Mouse (Mus musculus): Measurements from ENCODE around the gene Dglucy.

The Dglucy gene

DNA sequence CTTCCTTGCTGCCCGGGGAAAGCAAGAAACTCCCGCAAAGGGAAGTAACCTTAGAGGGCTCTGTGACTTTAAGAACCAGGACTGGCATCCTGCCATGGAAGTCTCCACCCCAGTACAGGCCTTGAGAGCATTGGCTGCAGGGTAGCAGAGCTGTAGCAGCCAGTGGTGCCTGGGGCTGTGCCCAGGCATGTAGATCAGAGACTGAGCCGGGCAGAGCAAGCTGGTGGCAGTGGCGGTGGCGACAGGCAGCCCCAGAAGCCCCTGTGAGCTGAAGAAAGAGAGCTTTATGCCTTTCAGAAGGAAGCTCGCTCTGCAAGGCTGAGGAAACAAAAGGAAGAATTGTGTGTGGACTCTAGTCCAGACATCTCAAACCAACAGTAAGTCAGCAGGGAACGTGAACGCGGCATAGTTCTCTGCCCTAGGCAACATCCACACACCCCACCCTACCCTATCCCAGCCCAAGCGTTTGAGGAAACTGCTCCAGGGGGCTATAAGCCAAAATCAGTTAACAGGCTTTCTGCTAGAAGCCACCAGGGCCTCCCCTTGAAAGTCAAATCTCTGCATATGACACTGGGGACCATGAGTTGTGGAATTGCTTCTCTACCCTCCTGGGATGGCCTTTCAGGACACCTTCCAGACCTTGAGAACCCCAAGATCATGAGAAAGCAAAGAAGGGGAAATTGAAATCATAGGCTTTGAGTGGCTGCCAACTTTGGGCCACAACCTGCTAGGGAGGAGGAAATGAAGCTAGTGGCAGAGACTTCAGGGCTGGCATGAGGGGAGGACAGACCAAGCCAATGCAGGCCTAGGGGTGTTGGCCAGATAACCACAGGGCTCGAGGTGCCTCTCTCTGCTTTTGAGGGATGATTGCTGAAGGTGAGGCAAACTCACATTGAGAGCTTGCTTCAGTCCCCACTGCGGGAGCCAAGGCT, at the start of gene Dglucy:
Dglucy (plus strand) TSS at position 124 of the 932 bp plus-strand sequence.
- peak; percentile 42 to 76 for DNase-seq (ENCODE audit: low spot score in 2 of 2)

DNA sequence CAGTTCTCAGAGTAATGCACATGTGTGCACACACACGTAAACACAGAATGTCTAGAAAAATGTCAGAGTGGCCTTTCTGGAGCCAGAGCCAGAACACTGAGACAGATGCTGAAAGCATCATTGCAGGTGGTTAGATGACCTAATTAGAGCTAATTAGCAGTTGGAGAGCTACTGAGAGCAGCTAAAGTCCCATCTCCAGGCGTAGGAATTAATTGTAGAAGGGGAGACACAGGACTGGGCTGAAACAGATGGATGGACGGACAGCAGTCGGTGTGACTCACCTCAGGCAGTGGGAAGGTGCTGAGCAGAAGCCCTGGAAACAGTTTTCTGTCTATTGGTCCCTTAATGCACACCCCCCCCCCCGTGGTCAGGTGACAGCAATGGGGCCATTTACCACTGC, 43.7 kb upstream of the Dglucy start:
- DNase-seq (ENCODE audit: low spot score in 2 of 2) = no peak

DNA sequence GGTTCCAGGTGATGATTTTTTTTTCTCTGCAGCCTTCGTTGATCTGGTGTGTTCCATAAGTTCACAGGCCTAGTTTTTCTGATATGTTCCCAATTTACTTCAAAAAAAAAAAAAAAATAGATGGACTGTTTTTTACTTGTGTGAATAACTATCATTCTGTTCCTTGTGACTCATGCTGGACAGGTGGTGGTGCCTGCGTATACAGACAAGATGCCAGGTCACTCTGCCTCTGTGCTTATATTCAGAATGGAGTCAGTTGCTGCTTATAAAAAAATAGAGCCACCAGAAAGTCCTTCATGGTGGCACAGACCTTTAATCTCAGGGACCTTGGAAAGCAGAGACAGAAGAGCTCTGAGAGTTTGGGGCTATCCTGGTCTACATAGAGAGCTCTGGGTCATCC, 43.3 kb upstream of the Dglucy start:
- DNase-seq (ENCODE audit: low spot score in 2 of 2) = no peak

DNA sequence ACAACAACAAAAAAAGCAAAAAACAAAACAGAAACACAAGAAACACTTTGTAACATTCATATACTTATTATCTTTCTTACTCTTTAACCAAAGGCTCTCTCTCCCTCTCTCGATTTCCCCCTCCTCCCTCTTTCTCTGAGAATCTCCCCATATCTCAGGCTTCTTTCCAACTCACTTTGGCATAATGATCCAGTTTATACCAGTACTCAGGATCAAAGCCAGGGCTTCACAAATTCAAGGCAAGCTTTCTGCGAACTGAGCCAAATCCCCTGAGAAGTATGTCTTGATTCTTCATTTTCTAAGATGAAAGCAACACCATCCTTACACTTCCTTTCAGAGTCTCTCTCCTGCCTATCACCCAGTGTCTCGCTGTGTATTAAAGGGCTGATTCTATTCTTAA, 40.4 kb upstream of the Dglucy start:
- DNase-seq (ENCODE audit: low spot score in 2 of 2) = no peak

DNA sequence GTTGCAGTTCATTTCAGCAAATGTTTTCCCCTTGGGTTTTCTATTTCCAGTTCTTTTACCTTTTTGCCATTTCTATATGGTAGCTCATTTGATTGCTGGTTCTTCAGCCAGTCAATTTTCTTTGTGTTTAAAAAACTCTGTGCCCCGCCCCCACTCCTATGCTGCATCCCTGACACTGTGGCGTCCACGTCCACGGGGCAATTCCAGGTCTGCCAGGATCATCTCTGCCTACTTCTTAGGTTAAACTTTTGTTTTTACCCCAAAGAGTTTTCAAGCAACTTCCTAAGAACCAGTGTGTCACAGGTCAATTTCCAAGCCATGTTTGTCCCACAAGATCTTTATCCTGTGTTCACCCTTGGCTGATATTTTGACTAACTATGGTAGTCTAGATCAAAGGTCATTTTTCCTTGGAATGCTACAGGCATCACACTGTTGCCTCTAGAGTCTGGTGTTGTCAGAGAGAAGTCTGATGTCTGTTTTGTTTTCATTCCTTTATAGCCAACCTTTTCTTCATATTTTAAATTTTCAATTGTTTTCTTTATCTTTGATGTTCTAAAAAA, 39.8 kb upstream of the Dglucy start:
- no peak for DNase-seq (ENCODE audit: low spot score in 2 of 2)

DNA sequence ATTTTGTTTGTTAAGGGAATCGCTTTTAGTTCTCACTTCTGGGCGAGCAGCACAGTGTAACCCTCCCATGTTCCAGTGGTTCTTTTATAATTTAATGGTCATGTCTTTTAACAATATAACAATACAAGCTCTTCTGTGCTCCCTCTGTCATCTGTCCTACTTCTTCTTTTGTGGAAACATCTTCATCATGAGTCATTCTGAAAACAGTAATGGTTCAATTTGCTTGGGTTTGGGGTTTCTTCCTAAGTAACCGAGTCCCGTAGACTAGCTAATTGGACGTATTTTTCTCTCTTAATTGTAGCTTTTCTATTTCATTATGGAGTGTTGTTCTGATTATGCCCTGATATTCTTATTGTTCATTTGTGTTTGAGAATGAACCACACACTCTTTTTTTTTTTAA, 38.5 kb upstream of the Dglucy start:
- no peak for DNase-seq (ENCODE audit: low spot score in 2 of 2)

DNA sequence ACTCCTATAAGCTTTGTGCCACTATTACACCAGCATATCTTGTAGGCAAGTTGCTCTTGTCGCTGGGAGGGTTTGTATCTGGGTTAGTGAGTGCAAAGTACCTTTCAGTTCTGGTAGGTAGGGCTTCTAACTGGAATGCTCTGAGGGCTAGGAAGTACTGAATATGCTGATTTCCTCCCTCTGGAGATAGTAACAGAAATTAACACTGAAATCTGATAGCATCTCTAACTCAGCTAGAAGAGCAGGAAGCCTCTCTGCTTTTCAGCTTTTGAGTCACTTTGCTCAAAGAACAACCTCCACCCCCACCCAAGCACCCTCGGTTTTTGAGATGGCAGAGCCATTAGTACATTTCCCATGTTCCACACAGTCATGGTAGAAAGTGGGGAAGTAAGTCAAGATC, 36.4 kb upstream of the Dglucy start:
- DNase-seq (ENCODE audit: low spot score in 2 of 2) = no peak

DNA sequence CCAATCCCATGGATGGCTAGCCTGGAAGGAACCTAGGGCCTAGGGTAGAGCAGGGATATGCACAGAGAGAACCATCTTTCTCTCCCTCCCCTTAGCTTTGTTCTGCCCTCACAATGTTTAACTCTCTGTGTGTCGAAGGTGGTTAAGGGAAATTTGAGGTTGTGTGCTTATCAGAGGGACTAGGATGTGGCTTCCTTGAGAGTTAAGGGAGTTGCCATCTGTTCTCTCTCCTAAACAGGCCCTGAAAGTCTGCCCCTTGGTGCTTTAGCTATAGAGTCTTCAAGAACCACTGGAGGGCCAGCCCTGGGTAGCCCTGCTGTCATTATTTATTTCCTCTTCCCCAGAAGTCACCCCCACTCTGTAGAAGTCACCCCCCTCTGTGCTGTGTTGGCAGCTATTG, 25.9 kb upstream of the Dglucy start:
- DNase-seq (ENCODE audit: low spot score in 2 of 2) = no peak

DNA sequence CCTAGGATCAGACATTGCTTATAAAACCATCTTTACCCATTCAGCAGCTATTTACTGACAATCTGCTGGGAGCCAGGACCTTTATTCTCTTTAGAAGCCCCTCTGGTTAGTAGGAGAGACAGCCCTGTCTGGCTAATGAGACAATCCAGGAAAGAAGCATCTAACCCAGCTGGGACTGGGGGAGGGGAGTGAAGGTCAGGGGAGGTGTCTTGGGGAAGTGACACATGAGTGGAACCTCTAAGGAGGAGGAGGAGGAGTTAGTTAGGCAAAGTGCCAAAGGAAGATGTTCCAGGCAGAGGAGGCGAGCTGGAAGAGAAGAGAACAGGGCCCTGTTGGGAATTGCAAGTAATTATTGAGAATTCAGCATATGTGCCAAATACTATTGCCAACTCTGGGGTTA, 25.1 kb upstream of the Dglucy start:
- no peak for DNase-seq (ENCODE audit: low spot score in 2 of 2)

DNA sequence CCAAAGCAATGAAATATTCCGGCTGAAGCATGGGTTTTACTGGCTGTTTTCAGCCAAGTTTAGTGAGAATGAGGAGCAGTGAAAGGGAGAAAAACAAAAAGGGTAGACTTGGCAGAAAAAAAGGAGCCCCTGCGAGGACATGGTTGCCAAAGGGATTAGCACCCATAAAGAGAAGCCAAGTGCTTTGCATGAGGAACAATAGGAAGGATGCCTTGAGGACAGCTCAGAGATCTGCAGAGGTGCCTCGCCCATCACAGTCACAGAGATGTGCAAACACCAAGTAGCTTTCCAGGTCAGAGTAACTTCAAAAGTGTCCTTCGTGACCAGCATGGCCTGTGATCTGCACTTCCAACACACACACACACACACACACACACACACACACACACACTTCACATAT, 21.4 kb upstream of the Dglucy start:
- no peak for DNase-seq (ENCODE audit: low spot score in 2 of 2)

DNA sequence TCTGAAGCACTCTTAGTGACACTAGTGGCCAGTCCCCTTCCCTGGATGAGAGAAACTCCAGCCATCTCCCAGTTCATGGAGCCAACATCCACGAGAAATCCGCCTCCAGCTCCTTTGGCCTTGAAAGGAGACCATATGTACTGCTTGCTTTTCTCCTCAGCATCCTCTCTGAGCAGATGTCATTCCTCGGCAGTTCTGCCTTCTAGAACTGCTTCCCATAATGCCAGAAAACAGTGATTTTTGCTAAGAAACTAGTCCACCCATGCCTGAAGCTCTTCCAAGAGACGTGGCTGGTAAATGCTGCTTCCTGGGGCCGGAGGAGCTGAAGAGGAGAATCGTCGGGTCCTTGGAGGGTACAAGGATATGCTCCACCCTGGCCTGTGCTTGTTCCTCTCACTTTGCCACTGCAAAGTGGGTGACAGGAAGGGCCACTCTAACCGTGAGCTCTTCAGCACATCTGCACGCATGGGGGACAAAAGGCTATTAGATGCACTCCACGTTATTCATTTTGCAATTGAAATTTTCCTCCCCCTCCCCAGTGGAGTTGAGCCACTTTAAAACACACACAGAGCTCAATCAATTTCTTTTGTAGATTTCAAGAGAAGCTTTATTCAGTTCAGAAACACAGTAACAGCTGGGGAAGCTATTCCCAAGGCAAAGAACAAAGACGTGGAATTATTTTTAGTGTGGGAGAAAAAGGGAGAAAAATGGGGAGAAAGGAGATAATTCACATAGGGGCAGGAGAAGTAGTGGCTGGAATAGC, 16.0 kb upstream of the Dglucy start:
- no peak for DNase-seq (ENCODE audit: low spot score in 2 of 2)

DNA sequence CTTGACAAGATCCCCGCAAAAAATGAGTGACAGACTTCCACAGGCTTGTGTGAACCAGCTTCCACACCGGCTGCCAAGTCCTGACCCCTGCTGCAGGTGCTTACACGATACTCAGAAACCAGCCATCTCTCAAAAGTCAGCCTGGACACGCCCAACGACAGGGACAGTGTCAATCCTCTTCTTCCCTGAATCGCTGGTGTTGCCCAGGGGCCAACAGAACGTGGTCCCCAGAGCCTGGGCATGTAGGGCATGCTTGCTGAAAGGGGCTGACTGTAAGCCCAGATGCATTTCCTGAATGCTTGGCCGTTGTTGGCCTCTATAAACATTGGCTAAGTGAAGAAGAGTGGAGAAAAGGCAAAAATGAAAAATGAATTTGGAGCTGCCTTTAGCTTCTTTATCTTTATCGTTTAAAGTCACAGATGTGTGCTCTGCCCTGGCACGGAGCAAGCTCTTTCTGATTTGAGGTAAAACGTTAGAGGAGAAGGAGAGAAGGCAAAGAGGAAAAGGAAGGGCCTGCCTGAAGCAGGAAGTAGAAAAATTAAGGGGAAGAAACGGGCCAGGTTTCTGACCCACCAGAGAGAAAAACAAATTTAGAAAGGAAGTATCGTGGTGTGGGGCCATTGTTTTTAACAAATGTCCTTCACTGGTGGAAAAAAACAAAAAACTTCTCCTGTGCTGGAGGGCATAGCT, 14.4 kb upstream of the Dglucy start:
- DNase-seq (ENCODE audit: low spot score in 2 of 2) = peak; percentile 20 to 29

DNA sequence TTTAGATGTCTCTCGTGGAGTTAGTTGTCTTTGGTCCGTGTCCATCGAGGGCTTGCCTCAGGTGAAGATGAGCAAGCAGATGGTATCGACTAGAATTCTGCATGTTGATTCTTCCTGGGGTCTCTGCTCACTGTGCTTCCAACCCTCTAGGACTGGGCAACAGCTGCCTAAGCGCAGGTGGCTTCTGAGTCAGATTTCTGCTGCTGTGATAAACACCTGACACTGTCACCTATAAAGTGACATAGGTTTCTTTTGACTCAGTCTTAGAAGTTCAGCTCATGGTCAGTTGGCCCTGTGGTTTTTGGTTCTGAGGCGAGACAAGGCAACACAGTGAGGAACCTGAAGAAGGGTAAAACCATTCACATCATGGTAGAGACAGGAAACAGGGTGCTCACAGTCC, 9.0 kb upstream of the Dglucy start:
- DNase-seq (ENCODE audit: low spot score in 2 of 2) = no peak

DNA sequence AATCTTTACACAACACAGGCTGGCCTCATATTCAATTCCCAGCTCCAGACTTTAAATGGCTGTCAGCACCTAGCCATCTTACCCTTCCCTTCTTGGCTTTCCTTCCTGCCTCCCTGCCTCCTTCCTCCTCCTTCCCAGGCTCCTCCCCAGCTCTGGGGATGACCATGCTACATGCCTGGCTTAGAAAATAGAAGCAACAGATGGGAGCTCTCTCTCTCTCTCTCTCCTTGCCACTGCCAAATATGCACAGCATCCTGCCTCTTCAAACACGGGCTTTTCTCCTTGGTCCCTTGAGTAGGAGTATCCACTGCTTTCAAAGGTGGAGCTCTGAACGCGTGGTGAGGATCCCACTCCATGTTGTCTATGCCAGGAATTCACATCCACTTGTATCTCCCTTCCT, 8.1 kb upstream of the Dglucy start:
- no peak for DNase-seq (ENCODE audit: low spot score in 2 of 2)

DNA sequence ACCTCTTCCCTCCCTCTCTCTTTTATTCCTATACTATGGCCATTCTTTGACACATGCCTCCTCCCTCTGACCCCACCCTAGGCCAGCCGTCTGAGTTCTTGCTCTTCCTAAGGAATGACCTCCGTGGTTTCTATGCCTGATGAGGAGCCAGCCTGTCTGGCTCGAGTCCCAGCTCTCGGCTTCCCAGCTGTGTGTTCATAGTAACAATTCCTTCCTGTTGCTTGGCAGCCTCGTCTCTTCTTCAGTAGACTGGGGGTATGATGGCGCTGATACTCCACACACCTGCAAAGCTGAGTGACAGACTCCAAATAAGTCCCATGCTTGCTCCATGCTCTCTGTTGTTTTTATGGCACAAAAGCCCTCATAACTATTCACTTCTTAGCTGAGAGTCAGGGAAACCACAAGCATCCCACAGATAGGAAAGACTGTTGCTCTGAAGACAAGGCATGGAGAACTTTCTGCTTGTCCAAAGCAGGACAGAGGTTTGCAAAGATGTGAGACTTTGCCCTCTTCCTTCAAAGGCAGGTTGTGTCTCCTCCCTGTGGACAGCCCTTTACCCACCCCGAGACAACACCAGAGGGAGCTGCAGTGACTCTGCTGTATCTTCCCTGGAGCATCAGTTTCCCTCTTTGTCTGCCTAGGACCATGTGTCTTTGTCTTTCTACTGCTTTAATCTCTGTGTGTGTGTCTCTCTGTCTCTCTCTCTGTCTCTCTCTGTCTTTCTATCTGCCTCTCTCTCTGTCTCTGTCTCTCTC, 6.5 kb upstream of the Dglucy start:
- DNase-seq (ENCODE audit: low spot score in 2 of 2) = peak in 1 of 2 experiments; percentile 20

DNA sequence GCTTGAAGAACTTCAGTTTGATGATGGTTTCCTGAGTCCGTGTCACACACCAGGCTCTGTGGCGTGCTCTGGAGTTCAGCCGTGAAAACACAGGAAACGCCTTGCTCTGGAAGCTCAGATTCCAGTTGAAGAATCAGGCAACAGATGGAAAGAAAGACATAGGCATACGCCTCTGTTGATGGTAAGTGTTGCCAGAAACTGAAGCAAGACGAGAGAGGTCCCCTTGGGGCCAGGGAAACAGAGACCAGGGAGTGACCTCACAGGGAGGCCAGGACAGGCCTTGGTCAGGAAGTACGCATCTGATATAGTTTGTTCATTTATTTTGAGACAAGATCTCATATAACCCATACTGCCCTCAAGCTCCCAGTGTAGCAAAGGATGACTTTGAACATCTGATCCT, 4.1 kb upstream of the Dglucy start:
- no peak for DNase-seq (ENCODE audit: low spot score in 2 of 2)

DNA sequence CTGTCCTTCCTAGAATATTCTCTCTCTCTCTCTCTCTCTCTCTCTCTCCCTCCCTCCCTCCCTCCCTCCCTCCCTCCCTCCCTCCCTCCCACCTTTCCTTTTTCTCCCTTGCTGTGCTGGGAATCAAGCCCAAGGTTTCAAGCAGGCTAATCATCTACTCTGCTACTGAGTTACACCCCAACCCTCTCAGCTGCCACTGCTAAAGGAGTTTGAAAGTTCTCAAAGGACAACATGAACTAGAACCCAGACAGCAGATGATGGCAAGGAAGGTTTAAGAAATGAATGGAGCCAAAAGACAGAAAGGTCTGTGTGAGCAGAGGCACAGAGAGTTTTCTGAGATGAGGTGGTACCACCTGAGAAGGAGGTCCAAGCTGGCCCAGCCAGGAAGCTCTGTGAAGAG, 3.6 kb upstream of the Dglucy start:
- DNase-seq (ENCODE audit: low spot score in 2 of 2) = no peak

DNA sequence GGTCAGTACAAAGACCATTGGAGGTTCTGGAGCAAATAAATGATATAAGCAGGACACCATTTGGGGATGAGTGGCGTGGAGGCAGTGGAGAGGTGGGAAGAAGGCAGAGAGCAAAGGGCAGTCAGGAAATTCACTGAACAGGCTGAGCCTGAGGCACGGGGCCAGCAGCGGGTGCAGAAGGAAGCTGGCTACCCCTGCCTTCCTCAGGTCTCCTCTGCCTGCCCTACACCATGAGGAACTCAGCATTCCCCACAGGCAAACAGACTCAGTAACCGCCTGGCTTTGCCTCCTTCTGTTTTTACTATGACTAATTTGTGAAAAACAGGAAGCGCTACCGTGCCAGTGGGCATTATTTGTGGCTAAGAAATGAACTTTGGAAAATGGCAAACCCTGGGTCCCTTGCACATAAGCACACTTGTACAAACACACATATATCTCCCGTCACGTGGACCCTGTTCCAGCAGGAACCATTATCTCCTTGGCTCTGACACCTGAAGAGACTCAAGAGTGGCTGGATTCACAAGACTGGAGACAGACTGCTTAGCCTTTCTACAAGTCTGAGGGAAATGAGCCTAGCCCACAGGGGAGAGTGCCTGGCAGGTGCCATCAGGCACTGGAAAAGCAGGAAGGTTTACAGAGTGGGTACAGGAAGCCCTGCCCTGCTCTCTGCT, 2.8 kb upstream of the Dglucy start:
- peak in 1 of 2 experiments; percentile 14 for DNase-seq (ENCODE audit: low spot score in 2 of 2)

DNA sequence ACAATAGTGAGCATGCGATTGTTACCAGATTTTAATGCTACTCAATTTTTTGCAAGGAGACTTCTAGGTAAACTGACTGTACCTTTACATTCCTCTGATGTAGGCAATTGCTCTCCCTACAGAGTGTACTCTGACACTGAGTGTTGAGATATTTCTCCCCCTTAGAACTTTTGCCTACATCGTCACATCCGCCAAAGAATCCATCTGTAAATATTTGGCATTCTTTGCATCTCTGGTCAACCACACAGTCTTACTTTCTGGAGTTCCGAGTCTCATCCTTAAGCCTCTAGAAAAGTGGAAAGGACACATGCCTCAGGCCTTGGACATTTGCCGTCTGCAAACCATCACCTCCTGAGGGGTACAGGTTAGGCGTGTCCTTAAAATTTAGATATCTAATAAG, 1.9 kb upstream of the Dglucy start:
- no peak for DNase-seq (ENCODE audit: low spot score in 2 of 2)

DNA sequence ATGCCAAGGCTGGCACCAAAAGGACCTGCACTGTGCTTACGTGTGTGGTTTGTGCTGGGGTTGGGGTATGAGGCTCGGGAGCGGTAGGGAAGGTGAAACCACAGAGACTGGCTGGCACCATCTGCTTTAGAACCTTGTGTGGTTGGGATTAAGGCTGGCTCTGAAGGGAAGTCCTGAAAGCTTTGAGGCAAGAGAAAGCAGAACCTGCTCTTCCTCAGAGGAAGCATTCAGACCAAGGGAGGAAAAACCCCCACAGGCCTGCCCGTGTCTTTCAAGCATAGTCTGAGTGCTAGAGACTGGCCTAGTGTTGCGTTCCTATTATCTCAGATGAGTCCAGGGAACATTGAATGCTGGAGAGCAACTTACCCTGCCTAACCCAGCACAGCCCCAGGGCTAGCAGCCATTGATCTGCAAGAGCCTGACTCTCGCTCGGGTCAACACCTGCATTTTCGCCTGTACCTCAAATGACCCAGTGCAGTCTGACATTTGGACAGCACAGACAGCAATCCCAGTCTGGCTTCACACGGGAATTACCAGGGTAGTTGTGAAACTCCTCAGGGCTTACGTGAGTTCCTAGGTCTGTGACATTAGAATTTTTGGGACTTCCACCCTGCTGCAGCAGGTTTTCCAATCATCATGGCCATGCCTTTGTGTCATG, 452 bp upstream of the Dglucy start:
- DNase-seq (ENCODE audit: low spot score in 2 of 2) = no peak
